Mouse (Mus musculus) liver, embryonic 13.5 days (tissue): ENCODE measurements around the gene Car5b. TPM values are rescaled to one million over a fixed set of nuclear protein-coding genes. Genes with fewer than 3 reads are reported as not detected.

Experiments used
- ATAC-seq: fragments of 200-750 bp; cut with Nextera tagmentation; 2 replicates; pipeline ENCODE4 v1.8.0; 2017; ENCODE audit warnings: low read depth, mild to moderate bottlenecking, moderate number of reproducible peaks, moderate library complexity
- DNase-seq: peaks from one replicate; pipeline ENCODE4 v3.0.0; 2022
- H3K27ac ChIP-seq: fragments of 300-500 bp; sonication (generic); 2 replicates; pipeline ENCODE4 v1.5.1; 2015; ENCODE audit warnings: moderate library complexity, mild to moderate bottlenecking, inconsistent platforms
- H3K27me3 ChIP-seq: fragments of 300-500 bp; sonication (generic); 2 replicates; pipeline ENCODE4 v1.6.1; 2015; ENCODE audit warnings: mild to moderate bottlenecking, inconsistent platforms
- H3K36me3 ChIP-seq: fragments of 300-500 bp; sonication (generic); 2 replicates; pipeline ENCODE4 v1.6.1; 2015; ENCODE audit warnings: mild to moderate bottlenecking, inconsistent platforms
- H3K4me1 ChIP-seq: fragments of 300-500 bp; sonication (generic); replicated peaks from 2 replicates; pipeline ENCODE4 v1.6.1; 2015; ENCODE audit warnings: inconsistent platforms
- H3K4me2 ChIP-seq: fragments of 300-500 bp; sonication (generic); 2 replicates; pipeline ENCODE4 v1.6.1; 2015; ENCODE audit warnings: inconsistent platforms, mild to moderate bottlenecking, moderate library complexity
- H3K4me3 ChIP-seq: fragments of 300-500 bp; sonication (generic); replicated peaks from 2 replicates; pipeline ENCODE4 v1.5.1; 2015; ENCODE audit warnings: mild to moderate bottlenecking, inconsistent platforms
- H3K9ac ChIP-seq: fragments of 300-500 bp; sonication (generic); 2 replicates; pipeline ENCODE4 v1.6.1; 2015; ENCODE audit warnings: mild to moderate bottlenecking, inconsistent platforms
- H3K9me3 ChIP-seq: fragments of 300-500 bp; sonication (generic); replicated peaks from 2 replicates; pipeline ENCODE4 v1.6.1; 2016; ENCODE audit warnings: inconsistent platforms
- WGBS: fragments of 180-500 bp; shearing (Covaris S2); methylation state at CpG from one replicate; pipeline ENCODE4 v1.1.7; 2015; ENCODE audit not compliant: insufficient replicate concordance; 5-methylcytosine and 5-hydroxymethylcytosine counted together
- polyA plus RNA-seq: library from polyadenylated mRNA; unstranded; fragments of >200 nt; fragmentation: Nextera tagmentation; extraction: Ambion mirVana; gene quantifications from 2 replicates; pipeline ENCODE4 v1.2.1, GENCODE M21; 2015

Car5b gene
- polyA plus RNA-seq, 1 experiment from 2014 or later, result 0.08 TPM

GRCm38 (mm10) chrX:163958467-163958875 is 69.3 kb downstream of the Car5b start, which contains the start of gene Zrsr2:
Gene Zrsr2 (minus strand): TSS chrX:163958661.
- Histone ChIP-seq H3K4me2 (peak within 1 kb of the TSS; percentile 72), H3K9me3 (no peaks in the 10 kb centered on the region), H3K4me3 (peak within 1 kb of the TSS; percentile 77), H3K27me3 (no peaks in the 10 kb centered on the region; the same call in 1 of the 2 replicates), H3K36me3 (peaks cover 20% of the 10 kb centered on the region), H3K9ac (peak within 1 kb of the TSS; percentile 83), H3K4me1 (peaks cover 13% of the 10 kb centered on the region), H3K27ac (peak within 1 kb of the TSS; percentile 96)
- peak; percentile 85 for DNase-seq
- 7% methylated on average over 29 of the region's 29 CpGs for WGBS
- ATAC-seq, result peak; percentile 86

GRCm38 (mm10) chrX:163957803-163958466 is 69.9 kb downstream of the Car5b start:
- peak overlapping the region; percentile 83 for H3K9ac ChIP-seq
- peak overlapping the region; percentile 96 for H3K27ac ChIP-seq
- peaks cover 25% of the 10 kb centered on the region for H3K36me3 ChIP-seq
- ATAC-seq (peak; percentile 92), DNase-seq (peak; percentile 66)
- H3K9me3 ChIP-seq, result no peaks in the 10 kb centered on the region
- H3K4me1 ChIP-seq, result peaks cover 13% of the 10 kb centered on the region
- no peaks in the 10 kb centered on the region; the same call in 1 of the 2 replicates for H3K27me3 ChIP-seq
- H3K4me2 ChIP-seq, result peak overlapping the region; percentile 72
- H3K4me3 ChIP-seq, result peak overlapping the region; percentile 77
- 9% methylated on average over 53 of the region's 67 CpGs for WGBS

- 22% methylated on average over 12 of the region's 12 CpGs for WGBS
- ATAC-seq, result no peak
Measured at GRCm38 (mm10) chrX:163957381-163957780, 70.4 kb downstream of the Car5b start.

GRCm38 (mm10) chrX:163951618-163952017 is 76.2 kb downstream of the Car5b start:
- H3K27me3 ChIP-seq, result no peaks in the 10 kb centered on the region; the same call in 1 of the 2 replicates
- H3K36me3 ChIP-seq, result peaks cover 63% of the 10 kb centered on the region
- no peaks in the 10 kb centered on the region for H3K9me3 ChIP-seq
- DNase-seq (no peak), ATAC-seq (no peak)
- H3K4me3 ChIP-seq, result no peak overlapping the region
- no peak overlapping the region for H3K9ac ChIP-seq
- no peak overlapping the region for H3K4me2 ChIP-seq
- WGBS, result 27% methylated on average over 1 of the region's 1 CpGs
- peaks cover under 1% of the 10 kb centered on the region; the same call in 1 of the 2 replicates for H3K4me1 ChIP-seq
- no peak overlapping the region for H3K27ac ChIP-seq

More at GRCm38 (mm10) chrX:163957381-163957780, 70.4 kb downstream of the Car5b start:
- H3K27me3 ChIP-seq, result no peaks in the 10 kb centered on the region; the same call in 1 of the 2 replicates
- peak overlapping the region; percentile 72 for H3K4me2 ChIP-seq
- H3K4me3 ChIP-seq, result peak overlapping the region; percentile 77
- no peaks in the 10 kb centered on the region for H3K9me3 ChIP-seq
- peaks cover 26% of the 10 kb centered on the region for H3K36me3 ChIP-seq
- H3K4me1 ChIP-seq, result peaks cover 13% of the 10 kb centered on the region
- H3K9ac ChIP-seq, result peak overlapping the region; percentile 83
- peak overlapping the region; percentile 96 for H3K27ac ChIP-seq
- DNase-seq, result peak; percentile 2

GRCm38 (mm10) chrX:163944381-163944780 is 83.4 kb downstream of the Car5b start:
- H3K27me3 ChIP-seq, result no peaks in the 10 kb centered on the region
- H3K4me1 ChIP-seq, result no peaks in the 10 kb centered on the region
- WGBS, result 81% methylated on average over 3 of the region's 3 CpGs
- no peak for ATAC-seq
- peaks cover 53% of the 10 kb centered on the region for H3K36me3 ChIP-seq
- no peaks in the 10 kb centered on the region for H3K9me3 ChIP-seq
- no peak overlapping the region for H3K27ac ChIP-seq
- no peak overlapping the region for H3K4me2 ChIP-seq
- H3K9ac ChIP-seq, result no peak overlapping the region
- DNase-seq, result no peak
- no peak overlapping the region for H3K4me3 ChIP-seq

GRCm38 (mm10) chrX:163938587-163938986 is 89.2 kb downstream of the Car5b start:
- ATAC-seq, result no peak
- Histone ChIP-seq H3K4me2 (no peak overlapping the region), H3K4me1 (no peaks in the 10 kb centered on the region), H3K36me3 (peaks cover 35% of the 10 kb centered on the region), H3K4me3 (no peak overlapping the region), H3K9ac (no peak overlapping the region), H3K27me3 (no peaks in the 10 kb centered on the region), H3K27ac (no peak overlapping the region), H3K9me3 (no peaks in the 10 kb centered on the region)
- WGBS, result 76% methylated on average over 6 of the region's 6 CpGs
- no peak for DNase-seq

- DNase-seq (no peak), ATAC-seq (no peak)
- Histone ChIP-seq H3K27me3 (no peaks in the 10 kb centered on the region), H3K36me3 (peaks cover 21% of the 10 kb centered on the region), H3K4me3 (no peak overlapping the region), H3K4me2 (no peak overlapping the region), H3K27ac (no peak overlapping the region), H3K9me3 (no peaks in the 10 kb centered on the region), H3K4me1 (no peaks in the 10 kb centered on the region), H3K9ac (no peak overlapping the region)
- 75% methylated on average over 8 of the region's 8 CpGs for WGBS
Measured at GRCm38 (mm10) chrX:163934731-163935130, 93.1 kb downstream of the Car5b start.

GRCm38 (mm10) chrX:163929550-163929949 is 98.2 kb downstream of the Car5b start:
- no peak overlapping the region for H3K4me3 ChIP-seq
- H3K36me3 ChIP-seq, result no peaks in the 10 kb centered on the region
- no peaks in the 10 kb centered on the region for H3K4me1 ChIP-seq
- no peaks in the 10 kb centered on the region for H3K27me3 ChIP-seq
- H3K9me3 ChIP-seq, result no peaks in the 10 kb centered on the region
- H3K9ac ChIP-seq, result no peak overlapping the region
- ATAC-seq, result no peak
- H3K27ac ChIP-seq, result no peak overlapping the region
- H3K4me2 ChIP-seq, result no peak overlapping the region
- no peak for DNase-seq

Other genes starting within 250 kb of the Car5b start
- gene Ap1s2, start 119.0 kb downstream of the Car5b start, polyA plus RNA-seq, result 4.3 and 4.8 TPM in 2 replicates
- 18.9 and 23.1 TPM in 2 replicates for gene Zrsr2, start 69.3 kb downstream of the Car5b start, polyA plus RNA-seq
- gene Siah1b, start 48.5 kb upstream of the Car5b start, polyA plus RNA-seq, result 20.0 and 21.6 TPM in 2 replicates
- gene Cltrn, start 60.8 kb upstream of the Car5b start, polyA plus RNA-seq, result 0.28 and 0.45 TPM in 2 replicates
- gene Ace2, start 111.3 kb upstream of the Car5b start, polyA plus RNA-seq, result 0.03 TPM in 1 of 2 replicates, not detected in the other
- gene Bmx, start 230.2 kb upstream of the Car5b start, polyA plus RNA-seq, result 0.14 and 0.27 TPM in 2 replicates
- gene Pir, start 241.4 kb upstream of the Car5b start, polyA plus RNA-seq, result 20.2 and 23.9 TPM in 2 replicates